Mouse (Mus musculus): ENCODE results near the gene Cirbp.

The Cirbp gene

DNA sequence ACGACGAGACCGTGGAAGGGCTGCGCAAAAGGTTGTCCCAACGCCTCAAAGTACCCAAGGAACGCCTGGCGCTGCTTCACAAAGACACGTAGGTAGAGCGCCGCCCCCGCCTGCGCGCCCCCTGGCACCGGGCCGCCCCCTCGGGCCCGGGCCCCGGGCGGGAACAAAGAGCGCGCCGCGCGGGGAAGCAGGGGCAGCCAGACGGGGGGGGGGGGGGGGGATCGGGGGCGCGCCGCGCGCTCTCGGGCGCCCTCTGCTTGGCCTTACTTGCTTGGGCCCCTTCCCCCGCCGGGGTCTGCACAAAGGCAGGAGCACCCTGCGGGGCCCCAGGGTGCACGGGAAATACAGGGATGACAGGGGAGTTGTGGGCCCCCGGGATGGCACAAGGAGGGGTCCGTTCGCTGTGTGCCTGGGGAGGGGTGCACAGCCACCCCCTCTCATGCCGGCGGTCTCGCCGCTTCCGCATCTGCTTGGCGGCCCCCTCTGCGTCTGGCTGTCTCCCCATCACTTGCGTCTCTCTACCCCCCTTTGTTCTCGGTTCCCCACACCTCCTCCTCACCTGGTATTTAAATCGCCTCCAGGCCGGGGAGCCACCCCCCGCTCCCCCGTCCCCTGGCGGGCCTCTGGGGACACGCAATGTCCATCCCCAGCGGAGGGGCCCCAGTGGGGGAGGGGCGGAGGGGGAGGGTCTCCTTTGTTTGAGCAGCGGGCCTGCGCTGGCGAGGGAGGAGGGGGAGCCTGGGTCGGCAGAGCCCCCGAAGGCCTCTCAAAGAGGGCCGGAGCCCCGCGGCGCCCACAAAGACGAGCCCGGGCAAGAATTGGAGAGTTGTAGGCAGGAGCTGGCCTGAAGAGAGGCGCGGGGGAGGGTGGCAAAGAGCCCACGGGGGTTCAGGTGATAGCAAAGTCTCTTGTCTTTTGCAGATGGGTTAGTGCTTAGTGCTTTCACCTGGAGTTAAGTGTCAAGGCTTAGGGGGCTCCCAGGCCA lies 15.3 kb upstream of the Cirbp start:
- peak; percentile 85 for DNase-seq (ENCODE audit: low spot score)

DNA sequence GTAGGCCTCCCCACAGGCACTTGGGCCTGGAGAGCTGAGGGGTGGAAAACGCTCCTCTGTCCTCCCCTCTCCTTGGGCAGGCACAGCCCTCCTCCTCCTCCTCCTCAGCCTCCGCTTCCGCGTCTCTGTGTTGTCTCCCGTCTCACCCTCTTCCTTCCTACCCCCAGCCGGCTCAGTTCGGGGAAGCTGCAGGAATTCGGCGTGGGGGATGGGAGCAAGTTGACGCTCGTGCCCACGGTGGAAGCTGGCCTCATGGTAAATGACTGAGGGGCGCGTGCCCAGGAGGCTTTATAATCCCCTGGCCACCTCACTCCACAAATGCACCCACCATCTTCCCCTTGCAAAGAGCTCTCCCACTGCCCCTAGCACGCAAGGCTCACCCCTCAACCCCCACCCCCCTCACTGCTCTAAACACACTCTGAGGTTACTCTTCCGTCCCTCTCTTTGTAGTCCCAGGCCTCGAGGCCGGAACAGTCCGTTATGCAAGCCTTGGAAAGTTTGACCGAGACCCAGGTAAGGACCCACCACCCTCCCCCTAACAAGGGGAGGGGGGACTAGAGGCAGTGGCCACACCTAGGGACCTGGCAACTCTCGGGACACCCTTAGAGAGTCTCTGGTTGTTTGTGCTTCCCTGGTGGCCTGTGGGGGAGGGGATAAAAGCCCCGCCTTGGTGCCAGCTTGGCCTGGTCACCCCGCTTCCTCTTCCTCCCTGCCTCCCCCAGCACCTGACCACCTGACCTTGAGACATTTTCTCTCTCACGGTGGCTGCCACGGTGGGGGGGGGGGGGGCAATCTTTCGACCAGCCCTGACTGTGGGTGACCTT lies 14.4 kb upstream of the Cirbp start:
- DNase-seq (ENCODE audit: low spot score) = peak; percentile 82

DNA sequence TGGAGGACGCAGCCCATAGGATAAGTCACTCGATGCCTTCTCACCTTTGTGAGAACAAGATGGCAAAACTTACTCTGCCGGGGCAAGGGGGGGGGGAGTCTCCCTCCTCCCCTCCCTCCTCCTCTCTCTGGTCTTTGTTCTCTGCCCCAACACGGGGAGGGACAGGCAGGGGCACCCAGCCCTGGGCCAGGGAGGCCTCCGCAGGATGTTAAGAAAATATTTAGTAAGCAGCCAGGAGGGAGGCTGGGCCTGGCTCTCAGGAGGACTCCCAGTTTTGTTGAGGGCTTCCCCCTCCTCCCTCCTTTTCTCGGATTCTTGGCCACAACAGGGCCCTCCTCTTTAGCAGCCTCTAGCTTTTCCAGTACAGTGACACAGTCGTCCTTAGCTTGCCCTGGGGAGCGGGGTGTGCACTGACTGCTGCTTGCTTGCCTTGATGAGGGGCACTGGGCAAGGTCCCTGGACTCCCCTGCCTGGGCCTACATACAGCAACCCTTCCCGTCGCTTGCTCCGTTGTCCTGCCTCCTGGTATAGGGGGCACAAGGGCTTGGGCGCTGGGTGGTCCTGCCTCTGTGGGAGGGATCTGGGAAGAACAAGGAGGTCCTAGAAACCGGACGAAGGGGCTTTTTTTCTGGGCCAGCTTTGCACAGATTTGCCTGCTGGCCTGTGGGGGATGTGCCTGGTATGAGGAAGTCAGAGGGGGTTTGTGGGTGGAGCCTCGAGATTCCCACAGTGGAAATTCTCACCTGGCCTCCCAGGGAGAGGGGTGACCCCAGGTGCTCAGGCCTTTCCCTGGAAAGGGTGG lies 13.5 kb upstream of the Cirbp start:
- no peak for DNase-seq (ENCODE audit: low spot score)

DNA sequence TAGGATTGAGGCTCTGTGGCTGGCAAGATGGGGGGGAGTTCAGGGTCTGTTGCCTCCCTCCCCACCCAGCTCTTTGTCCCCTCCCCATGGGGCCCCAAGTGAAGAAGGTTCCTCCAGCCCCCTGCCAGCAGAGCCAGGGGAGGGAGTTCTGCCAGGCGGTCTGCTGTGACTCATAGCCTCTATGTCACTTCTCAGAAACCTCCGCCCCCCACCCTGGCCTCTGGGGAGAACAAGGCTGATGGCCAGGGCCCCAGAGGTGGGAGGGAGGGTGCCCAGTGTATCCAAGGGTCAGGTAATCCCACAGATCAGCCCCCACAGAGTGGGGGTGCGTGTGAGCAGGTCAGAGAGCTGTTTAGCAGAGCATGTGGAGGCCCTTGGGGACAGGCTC lies 12.9 kb upstream of the Cirbp start:
- no peak for DNase-seq (ENCODE audit: low spot score)

DNA sequence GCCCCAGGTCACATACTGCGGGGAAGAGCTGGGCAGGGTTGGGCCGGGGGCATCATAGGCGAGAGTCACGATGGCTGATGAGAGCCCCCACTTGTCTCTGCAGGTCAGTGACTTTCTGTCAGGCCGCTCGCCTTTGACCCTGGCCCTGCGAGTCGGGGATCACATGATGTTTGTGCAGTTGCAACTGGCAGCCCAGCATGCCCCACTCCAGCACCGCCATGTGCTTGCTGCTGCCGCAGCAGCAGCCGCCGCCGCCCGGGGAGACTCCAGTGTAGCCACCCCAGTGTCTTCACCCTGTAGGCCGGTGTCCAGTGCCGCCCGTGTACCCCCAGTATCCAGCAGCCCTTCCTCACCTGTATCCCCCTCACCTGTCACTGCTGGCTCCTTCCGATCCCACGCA lies 12.1 kb upstream of the Cirbp start:
- DNase-seq (ENCODE audit: low spot score) = no peak

DNA sequence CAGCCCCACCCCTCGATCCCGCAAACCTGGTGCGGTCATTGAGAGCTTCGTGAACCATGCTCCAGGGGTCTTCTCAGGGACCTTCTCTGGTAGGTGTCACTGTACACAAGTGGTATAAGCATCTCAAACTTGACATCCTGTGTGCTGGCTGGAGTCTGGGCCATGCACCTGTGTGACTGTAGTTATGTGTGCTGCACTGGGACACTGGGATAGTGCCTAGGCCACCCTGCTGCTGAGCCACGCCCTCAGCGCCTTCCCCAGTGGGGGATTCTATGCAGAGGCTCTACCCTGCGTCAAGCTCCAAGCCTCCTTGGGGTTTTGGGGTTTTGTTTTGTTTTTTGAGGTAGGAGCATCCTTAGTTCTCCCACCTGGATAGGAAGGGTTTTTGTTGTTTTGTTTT lies 11.4 kb upstream of the Cirbp start:
- no peak for DNase-seq (ENCODE audit: low spot score)

DNA sequence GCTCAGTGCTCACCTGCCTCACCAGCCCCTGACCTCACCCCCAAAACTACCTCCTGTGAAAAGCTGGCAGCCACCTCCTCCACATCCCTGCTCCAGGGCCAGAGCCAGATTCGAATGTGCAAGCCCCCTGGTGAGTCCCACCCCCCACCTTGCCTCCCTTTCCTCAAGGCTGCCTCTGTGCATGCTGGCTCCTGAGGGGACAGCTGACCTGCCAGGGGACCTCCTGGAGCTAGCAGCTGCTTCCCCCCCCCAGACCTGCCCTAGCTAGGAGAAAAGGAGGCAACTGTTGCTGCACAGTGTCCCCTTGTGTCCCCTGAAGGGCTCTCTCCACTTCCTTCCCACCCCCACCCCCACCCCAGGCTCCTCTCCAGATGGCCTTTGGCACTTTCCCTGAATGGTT lies 10.5 kb upstream of the Cirbp start:
- DNase-seq (ENCODE audit: low spot score) = no peak

DNA sequence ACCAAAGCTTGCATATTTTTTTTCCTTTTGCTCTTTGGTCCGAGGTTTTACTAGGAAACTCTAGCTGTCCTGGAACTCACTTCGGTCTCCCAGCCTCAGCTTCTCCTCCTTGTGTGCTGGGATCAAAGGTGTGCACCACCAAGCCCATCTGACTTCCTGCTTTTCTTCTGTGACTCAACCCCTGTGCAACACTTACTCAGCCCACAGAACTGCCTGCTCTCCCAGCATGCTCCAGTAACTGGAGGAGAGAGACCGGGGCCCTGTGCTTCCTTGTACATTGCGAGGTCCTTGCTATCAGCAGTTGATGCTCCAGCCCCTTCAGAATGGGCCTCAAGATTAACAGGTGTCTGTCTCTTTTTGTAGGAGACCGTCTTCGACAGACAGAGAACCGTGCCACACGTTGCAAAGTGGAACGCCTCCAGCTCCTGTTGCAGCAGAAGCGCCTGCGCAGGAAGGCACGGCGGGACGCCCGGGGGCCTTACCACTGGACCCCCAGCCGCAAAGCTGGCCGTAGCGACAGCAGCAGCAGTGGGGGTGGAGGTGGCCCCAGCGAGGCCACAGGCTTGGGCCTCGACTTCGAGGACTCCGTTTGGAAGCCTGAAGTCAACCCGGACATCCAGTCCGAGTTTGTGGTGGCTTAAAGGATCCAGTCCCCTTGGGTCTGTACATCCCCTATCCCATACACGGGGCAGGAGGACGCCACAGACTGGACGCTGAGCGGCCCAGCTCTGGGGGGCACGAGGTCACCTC lies 9.6 kb upstream of the Cirbp start:
- DNase-seq (ENCODE audit: low spot score) = no peak

DNA sequence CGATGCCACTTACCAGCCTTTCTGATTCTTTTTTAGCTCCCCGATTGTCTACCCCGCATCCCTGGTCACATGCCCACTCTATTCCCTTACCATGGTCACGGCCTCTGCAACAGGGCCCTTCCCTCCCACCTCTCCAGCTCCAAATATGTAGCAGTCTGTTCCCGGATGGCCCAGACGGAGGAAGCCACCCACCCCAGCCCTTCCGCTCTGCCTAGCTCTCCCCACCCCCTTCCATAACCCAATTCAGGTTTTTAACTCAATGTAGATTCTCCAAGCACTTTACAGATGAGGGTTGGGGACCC lies 9.1 kb upstream of the Cirbp start:
- DNase-seq (ENCODE audit: low spot score) = no peak

DNA sequence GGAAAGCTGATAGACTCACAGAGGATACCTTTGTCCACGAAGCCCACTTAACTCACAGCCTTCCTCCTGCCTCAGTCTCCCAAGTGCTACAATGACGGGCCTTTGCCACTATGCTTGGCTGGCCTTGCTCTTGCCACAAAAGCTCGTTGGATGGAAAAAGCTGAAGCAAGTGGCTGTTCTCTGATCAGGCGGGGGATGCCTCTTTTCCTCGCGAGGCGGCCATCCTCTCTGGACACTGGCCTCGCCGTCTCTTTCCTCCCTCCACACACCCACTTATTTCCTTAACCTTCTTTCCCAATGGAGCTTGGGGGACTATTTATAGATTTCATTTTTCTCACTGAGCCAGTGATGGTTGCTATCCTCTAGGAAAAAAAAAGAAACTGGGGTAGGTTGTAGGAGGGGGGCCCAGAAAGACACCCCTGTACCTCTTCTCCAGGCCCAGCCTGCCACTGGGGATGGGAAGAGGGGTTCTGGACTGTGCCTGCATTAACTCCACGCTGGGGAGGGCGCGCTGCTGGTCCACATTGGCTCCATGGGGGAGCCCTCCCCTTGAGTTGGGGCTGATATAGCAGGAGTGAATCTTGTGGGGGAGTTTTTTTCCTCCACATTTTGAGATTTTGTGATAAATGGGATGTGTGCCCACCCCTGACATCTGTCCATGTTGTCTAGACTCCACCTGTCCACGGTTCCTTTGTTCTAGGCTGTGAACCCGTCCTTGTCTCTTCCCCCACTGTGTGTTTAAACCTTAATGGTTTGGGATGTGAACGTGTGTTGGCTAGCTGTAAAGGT lies 8.4 kb upstream of the Cirbp start:
- no peak for DNase-seq (ENCODE audit: low spot score)

DNA sequence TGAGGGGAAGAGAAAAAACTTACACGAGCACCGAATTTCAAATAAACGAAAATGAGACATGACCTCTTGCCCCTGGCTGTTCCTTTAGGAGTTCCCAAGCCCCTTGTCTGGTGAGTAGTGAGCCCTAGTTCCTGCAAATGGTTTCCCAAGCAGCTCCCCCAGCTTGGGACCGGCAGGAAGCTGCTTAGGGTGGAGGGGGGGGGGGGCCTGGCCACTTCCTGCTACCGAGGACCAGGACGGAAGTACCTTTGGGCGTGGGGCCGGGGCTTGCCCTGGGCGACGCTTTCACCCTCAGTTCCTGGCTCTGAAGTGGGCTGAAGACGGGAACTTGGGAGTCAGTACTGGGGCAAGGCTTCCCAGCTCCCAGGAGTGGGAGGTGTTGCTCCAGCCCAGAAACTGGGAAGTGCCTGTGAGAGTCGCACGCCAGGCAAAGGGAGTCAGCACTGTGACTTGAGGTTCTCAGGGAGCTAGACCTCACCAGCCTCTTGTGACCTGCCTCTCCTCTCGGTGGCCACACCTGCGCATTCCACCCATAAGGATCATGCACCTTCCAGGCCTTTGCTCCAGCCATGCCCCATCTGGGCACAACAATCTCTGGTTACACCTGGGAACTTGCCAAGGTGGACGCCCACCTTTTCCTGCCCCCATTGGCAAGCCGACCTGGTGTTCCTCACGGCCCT lies 7.3 kb upstream of the Cirbp start:
- no peak for DNase-seq (ENCODE audit: low spot score)

DNA sequence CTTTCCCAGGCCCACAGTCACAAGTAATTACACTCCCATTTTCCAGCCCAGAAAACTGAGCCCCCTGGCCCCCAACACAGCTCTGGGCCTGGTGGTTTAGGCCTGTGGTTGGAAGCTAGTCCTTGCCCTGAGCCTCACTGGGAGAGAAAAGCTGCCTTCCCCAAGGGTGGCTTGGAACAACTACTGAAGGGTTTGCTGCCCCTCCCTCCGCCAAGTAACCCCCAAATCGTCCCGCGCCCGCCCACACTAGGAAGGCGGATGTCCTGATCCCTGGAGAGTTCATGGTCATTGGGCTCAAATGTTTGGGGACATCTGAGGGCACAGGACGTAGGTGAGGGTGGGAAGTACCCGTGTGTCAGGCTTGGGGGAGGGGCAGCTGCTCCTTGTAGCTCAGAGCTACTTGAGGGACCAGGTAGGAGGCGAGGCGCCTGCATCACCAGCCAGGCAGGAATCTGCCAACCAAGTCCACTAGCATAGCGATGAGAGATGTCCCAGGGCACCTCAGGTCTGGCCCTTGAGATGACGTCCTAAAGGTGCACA lies 6.7 kb upstream of the Cirbp start:
- peak; percentile 80 for DNase-seq (ENCODE audit: low spot score)

DNA sequence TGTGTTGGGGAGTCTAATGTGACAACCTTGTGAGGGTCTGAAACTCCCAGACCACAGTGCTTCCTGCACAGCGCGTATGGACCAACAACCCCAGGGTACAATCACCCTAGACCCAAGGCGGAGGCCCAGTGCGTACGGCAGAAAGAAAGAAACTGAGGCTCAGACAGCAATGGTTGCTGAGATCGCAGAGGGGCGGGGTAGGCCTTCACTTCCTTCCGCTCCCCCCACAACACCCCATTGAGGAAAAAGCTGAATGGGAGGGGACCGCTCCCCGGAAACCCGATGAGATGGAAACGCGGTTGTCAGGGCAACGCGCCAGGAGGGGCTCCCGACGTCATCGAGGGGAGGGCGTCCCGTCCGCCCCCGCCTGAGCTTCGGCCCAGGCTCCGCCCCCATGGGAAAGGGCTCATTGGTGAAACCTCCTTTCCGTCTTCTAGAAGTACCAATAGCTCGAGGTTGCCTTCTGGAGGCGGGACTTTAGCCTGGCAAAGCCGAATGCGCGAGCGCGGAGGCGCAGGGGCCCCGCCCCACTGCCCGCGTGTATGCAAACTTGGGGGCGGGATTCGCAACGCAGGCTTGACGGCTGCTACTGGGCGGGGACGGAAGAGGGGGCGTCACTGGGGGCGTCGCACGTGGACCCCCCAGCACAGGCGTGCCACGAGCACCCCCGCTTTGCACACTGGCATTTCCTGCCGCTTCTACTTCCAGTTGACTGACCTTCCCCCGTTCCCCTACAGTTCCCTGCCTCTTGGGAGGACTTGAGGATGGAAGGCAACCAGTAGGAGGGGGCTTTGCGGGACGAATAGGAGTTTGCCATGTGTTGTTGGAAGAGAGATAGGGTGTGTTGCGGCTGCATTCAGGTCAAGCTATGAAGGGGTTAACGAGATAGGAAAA lies 6.0 kb upstream of the Cirbp start:
- peak; percentile 99 for DNase-seq (ENCODE audit: low spot score)

DNA sequence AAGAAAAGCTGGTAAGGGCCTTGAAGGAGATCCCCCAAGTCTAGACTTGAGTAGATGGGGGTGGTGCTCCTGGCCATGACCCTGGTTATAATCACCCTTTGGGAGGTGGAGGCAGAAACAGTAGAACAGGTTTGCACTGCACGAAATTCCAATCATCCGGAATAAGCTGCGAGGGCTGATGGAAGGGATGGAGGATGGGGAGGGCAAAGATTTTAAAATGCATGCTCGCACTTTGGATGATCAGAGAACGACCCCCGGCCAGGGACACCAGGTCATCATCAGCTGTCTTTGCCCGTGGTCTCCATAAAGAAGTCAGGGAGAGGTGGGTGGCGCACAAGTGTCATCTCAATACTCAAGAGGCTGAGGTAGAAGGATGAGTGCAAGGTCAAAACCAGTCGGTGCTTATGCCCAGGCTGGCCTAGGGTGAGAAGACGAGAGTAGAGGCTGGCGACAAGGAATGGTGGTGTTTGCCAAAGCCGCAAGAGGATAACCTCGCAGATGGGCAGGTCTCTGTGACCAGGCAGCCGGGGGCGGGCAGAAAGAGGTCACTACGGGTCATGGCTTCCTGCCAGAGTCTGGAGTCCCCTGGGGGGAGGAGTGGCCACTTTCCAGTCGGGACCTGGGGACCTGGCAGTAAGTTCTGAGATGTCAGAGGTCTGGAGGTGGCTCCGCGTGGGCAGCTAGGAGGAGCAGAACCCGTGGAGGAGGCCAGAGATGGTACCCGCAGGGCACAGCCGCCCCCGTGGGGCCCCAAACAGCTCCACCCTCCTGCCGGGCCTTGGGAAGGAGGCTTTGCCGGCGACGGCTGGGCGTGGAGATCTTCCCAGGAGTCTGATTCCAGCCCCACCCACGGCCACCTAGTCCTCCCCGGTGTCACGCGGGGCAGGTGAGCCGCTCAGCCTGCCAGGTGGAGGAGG lies 5.1 kb upstream of the Cirbp start:
- peak; percentile 94 for DNase-seq (ENCODE audit: low spot score)

DNA sequence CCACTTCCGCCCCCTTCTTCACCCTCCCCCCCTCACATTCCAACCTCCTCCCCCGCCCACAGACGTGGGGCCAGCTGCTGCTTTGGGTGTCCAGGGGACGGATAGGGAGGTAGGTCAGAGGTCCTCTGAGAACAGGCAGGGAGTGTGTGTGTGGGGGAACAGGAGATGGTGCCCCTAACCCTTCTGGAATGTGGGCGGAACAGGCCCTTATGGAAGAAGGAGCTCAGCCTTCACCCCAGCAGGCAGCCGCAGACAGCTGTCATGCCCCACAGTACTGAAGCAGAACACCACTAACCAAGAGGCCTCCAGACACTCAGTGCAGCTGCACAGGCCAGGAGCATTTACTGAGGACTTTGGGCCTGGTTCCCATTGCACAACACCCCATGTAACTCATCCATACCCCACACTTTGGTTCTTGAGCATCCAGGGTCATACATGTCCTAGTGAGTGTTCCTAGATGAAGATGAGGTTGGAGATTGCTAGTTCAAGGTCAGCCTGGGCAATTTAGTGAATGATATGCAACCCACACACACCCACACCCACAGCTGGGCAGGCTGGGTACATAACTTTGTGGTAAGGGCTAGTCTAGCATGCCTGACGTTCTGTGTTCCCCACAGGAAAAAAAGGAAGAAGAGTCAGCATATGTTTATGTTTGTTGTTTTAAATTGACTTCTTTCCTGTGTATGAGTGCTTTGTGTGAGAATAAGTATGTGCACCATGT lies 4.1 kb upstream of the Cirbp start:
- DNase-seq (ENCODE audit: low spot score) = no peak

DNA sequence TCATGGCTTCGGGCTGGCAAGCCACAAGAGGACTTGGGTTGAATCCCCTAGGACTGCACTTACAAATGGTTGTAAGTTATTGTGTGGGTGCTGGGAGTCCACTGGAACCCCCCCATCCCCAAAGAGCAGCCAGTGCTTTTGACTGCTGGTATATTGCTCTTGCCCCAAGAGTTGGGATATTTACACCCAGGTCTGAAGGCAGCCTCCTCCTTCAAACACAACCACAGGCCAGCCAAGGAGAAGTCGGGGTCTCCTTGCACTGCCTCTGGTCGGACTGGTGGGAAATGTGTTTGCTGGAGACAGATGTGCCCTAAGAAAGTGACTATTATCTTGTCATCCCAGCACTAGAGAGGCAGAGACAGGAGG lies 3.6 kb upstream of the Cirbp start:
- DNase-seq (ENCODE audit: low spot score) = no peak

DNA sequence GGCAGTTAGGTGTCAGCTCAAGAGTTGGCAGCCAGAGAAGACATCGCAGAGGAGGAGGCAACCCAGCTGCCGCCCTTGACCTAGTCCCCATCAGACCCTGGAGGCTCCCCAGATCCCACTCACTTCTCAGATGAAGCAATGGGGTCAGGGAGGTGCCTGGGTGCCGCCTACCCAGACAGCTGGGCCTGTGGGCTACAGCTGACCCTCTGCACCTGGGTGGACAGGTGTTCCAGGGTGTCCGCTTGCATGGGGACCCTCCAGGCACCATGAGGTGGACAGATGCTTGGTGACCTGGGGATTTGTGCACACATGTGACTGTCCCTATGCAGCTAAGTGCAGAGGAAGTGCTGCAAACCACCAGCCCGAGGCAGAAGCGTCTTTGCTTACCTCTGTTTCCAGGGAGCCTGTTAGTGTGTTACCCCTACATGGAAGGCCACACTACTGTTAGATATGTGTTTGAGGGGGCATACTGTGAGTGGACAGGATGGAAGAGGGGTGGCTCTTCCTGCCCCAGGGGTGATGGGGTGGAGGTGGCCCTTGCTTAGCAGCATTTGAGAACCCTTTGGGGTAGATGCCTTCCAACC lies 3.0 kb upstream of the Cirbp start:
- no peak for DNase-seq (ENCODE audit: low spot score)
